Mouse (Mus musculus) spleen, postnatal 10 days (tissue): Measurements from ENCODE around the gene Crybb1.

Source experiments
- DNase-seq, 2 experiments: peaks; one replicate each; pipeline ENCODE4 v3.0.0; 2021 to 2022; ENCODE audit warnings: low spot score in 2 of 2

The Crybb1 gene

GRCm38 (mm10) chr5:112286608-112286983 is 31.0 kb downstream of the Crybb1 start:
- no peak for DNase-seq

- peak in 1 of 2 experiments; percentile 66 for DNase-seq
Measured at GRCm38 (mm10) chr5:112286984-112287641, 31.5 kb downstream of the Crybb1 start.

GRCm38 (mm10) chr5:112287652-112288051 is 32.0 kb downstream of the Crybb1 start:
- no peak for DNase-seq

GRCm38 (mm10) chr5:112288193-112289141 is 32.9 kb downstream of the Crybb1 start:
- no peak for DNase-seq

- DNase-seq: no peak
Measured at GRCm38 (mm10) chr5:112289236-112289635, 33.6 kb downstream of the Crybb1 start.

GRCm38 (mm10) chr5:112289819-112290535 is 34.4 kb downstream of the Crybb1 start:
- DNase-seq: no peak

GRCm38 (mm10) chr5:112290536-112290880 is 34.9 kb downstream of the Crybb1 start:
- no peak for DNase-seq

- DNase-seq: peak in 1 of 2 experiments; percentile 48
Measured at GRCm38 (mm10) chr5:112291866-112292265, 36.3 kb downstream of the Crybb1 start.

GRCm38 (mm10) chr5:112292343-112292980 is 36.8 kb downstream of the Crybb1 start:
- DNase-seq: no peak

- no peak for DNase-seq
Measured at GRCm38 (mm10) chr5:112293800-112294199, 38.2 kb downstream of the Crybb1 start.

- DNase-seq: no peak
Measured at GRCm38 (mm10) chr5:112294696-112295095, 39.1 kb downstream of the Crybb1 start.

GRCm38 (mm10) chr5:112295162-112295561 is 39.5 kb downstream of the Crybb1 start:
- DNase-seq: no peak

- DNase-seq: no peak
Measured at GRCm38 (mm10) chr5:112295564-112295963, 39.9 kb downstream of the Crybb1 start.

- DNase-seq: peak in 1 of 2 experiments; percentile 62
Measured at GRCm38 (mm10) chr5:112296404-112297181, 41.0 kb downstream of the Crybb1 start.

- DNase-seq: no peak
Measured at GRCm38 (mm10) chr5:112297257-112297656, 41.6 kb downstream of the Crybb1 start.

- peak in 1 of 2 experiments; percentile 48 for DNase-seq
Measured at GRCm38 (mm10) chr5:112298226-112298988, 42.8 kb downstream of the Crybb1 start.

GRCm38 (mm10) chr5:112299399-112299798 is 43.8 kb downstream of the Crybb1 start:
- DNase-seq: no peak

GRCm38 (mm10) chr5:112300112-112300511 is 44.5 kb downstream of the Crybb1 start:
- no peak for DNase-seq

- DNase-seq: no peak
Measured at GRCm38 (mm10) chr5:112300721-112301308, 45.2 kb downstream of the Crybb1 start.

- DNase-seq: no peak
Measured at GRCm38 (mm10) chr5:112301694-112302093, 46.1 kb downstream of the Crybb1 start.
